Mouse (Mus musculus): Measurements from ENCODE around the gene Rsg1. TPM values are rescaled to one million over a fixed set of nuclear protein-coding genes. Genes with fewer than 3 reads are reported as not detected.

Rsg1 gene
- polyA plus RNA-seq, 2 experiments from 2014 or later, result 1.5 to 3.2 TPM

GRCm38 (mm10) chr4:141213342-141213741, 414 bp upstream of the Rsg1 start:
- no peak for ATAC-seq

DNA sequence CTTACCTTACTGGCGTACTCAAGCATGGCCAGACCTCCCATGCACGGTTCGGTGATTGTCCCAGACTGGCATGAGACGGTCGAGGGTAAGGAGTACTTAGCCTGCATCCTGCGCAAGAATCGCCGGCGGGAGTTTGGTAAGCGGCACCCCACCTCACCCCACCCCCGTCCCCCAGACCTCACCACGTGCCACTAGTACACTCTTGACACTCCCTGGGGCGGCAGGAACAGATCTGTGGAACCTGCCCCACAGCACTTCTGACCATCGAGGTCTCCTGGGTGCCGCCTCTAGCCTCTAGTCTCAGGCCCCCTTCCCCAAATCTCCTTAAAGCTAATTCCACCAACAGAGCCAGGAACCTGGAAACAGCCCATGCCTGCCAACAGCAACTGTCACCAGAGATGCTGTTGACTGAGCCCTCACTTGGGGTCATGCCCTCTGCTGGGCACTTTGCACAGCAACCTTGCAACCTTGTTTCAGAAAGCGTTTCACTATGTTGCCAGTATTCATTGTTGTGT, 638 bp downstream of the Rsg1 start:
- peak; percentile 71 for ATAC-seq

DNA sequence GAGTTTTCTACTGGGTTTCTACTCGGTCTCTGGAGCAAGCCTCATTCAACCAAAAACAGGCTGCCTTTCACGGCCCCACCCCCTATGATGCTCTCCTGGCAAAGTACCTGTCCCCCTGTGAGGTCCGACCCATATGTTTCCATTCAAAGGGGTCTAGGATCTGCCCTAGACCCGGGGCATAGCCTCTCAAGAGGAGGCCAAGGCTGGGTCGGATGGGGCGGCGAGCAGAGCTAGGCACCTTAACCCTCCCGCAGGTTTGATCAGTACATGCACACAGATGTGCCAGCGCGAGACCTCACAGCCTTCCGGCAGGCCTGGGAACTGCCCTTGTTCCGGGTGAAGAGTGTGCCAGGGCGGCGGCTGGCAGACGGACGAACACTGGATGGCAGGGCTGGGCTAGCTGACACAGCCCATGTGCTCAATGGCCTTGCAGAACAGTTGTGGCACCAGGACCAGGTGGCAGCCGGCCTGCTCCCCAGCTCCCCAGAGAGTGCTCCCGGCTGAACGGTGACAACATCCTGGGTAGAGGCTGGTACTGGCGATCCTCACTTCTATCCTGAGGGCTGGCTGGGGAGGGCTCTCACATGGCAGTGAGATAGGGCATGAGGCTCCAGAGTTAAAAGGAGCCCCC, 5.9 kb downstream of the Rsg1 start:
- ATAC-seq, result no peak

- no peak for ATAC-seq
Measured at GRCm38 (mm10) chr4:141221848-141222247, 8.1 kb downstream of the Rsg1 start.

- no peak for ATAC-seq
Measured at GRCm38 (mm10) chr4:141222752-141223151, 9.0 kb downstream of the Rsg1 start.

DNA sequence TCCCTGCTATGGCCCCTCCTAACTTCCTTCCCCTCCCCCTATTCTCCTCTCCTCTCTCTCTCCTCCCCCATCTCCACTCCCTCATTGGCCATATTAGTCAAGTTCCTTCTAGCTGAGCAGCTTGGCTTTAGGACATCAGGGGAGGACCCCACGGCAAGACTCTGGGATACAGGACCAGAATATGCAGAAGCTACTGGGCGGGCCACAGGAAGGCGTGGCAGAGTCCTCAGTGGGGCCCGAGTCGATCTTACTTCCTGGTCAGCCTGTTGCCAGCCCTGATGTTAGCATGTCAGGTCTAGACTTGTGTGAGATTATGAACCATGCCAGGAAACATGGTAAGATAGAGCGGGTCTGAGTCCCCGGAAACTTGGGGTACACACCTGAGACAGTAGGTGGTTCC, 14.9 kb downstream of the Rsg1 start:
- ATAC-seq, result no peak

DNA sequence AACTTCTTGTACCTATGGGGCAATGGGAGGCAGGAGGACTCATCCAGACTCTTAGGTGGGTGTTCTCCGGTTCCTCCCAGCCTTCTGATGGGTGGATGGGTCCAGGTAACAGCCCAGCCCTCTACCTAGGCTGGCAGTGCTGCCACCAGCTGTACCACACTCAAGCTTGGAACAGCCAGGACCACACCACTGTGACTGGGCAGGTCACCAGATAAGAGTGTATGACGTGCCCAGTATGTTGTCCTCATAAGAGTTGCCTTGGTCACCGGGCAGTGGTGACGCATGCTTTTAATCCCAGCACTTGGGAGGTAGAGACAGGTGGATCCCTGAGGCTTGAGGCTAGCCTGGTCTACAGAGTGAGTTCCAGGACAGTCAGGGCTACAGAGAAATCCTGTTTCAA, 19.4 kb downstream of the Rsg1 start:
- no peak for ATAC-seq

- ATAC-seq, result no peak
Measured at GRCm38 (mm10) chr4:141235537-141236111, 21.9 kb downstream of the Rsg1 start.

DNA sequence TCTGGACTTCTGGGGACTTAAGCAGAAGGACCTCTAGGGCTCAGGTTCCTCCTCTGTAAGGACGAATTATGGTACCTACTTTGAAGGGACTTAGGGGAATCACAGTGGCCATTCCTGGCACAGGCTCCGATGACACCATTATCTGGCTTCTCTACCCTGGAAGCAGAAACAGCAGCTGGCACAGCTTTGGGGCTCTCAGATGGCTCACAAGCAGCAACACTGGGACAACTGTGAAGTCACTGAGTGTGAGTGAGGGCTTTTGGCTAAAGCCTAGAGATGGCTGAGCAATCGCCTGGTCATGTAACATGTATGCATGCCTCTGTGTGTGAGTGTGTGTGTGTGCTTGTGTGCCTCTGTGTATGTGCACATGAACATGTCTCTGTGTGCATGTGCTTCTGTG, 23.1 kb downstream of the Rsg1 start:
- no peak for ATAC-seq

- ATAC-seq, result peak; percentile 38
Measured at GRCm38 (mm10) chr4:141238492-141239387, 25.0 kb downstream of the Rsg1 start.

DNA sequence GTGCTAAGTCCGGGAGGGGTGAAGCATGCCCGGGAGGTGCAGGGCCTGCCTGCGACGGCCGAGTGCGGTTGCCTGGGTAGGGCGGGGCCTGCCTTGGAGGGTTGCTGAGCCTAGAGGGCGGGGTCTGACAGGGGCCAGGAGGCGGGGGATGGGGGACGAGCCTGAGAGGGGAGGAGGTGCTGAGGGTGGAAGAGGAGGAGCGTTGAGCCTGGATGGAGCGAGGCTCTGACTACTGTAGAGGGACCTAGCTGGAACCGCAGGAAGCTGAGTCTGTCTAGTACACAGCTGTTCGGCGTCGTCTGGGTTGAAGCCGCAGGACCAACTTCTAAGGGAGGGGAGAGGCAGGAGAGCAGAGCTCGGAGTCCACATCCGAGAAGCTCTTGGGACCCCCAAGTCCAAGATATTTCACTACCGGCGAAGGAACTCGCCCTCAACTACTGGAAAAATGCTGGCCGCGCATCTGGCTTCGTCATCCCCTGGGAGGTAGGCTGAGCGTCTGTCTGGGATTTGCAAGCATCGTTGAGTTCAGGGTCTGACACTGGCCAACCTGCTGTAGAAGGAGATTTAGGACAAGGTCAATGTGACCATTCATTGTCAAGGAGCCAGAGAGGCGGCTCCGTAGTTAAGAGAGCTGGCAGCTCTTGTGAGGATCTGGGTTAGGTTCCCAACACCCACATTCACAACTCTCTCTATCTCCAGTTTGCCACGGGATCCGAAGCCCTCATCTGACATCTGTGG, 25.8 kb downstream of the Rsg1 start, which contains the start of gene Arhgef19:
Gene Arhgef19, plus strand, starts transcription at position 112 of the 738 bp plus-strand sequence.
- ATAC-seq, result peak; percentile 92

- ATAC-seq, result no peak
Measured at GRCm38 (mm10) chr4:141240617-141241016, 26.9 kb downstream of the Rsg1 start.

GRCm38 (mm10) chr4:141241861-141242260, 28.1 kb downstream of the Rsg1 start:
- ATAC-seq, result no peak

DNA sequence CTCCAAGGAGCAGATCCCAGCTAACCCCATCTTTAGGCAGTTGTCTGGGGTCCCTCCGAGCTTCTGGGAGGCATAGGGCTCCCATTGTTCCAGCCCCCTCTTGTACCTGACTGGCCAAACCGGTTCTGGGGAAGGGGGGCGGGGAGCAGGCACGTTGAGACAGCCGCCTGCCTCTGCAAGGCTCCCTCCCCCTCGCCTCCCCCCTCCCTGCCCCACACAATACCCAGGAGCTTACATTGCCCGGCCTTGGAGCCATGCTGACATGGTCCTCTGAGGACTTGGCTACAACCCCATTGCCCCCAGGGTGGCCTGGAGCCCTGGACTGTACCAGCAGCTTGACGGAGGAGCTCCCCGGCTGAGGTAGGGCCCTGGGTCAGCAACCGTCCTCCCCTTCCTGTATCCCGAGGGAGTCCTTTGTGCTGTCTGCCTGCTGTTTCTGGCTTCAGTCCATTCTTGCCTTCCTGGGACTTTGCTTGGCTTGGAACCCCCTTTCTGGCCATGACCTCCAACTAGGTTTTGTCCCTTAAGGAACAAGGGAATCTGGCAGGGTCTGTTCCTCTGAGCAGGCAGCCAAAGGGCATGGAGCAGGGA, 29.0 kb downstream of the Rsg1 start:
- no peak for ATAC-seq

DNA sequence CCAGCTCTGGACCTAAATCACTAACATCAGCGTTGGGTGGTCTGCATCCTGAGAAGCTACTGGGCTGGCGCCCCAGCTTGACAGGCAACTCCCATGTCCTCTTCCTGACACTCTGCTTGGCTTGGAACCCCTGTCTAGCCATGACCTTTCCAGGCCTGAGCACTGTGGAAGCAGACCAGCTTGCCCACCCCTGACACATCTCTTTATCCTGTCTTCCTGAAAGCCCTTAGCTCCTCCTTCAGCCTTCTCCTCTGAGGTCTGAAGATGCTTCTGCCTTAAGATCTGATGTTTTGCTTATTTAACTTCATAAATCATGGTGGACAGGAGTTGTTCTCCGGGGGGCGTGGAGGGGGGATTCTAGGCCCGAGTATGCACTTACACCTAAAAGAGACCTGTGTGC, 29.9 kb downstream of the Rsg1 start:
- no peak for ATAC-seq

- no peak for ATAC-seq
Measured at GRCm38 (mm10) chr4:141244401-141244800, 30.6 kb downstream of the Rsg1 start.

DNA sequence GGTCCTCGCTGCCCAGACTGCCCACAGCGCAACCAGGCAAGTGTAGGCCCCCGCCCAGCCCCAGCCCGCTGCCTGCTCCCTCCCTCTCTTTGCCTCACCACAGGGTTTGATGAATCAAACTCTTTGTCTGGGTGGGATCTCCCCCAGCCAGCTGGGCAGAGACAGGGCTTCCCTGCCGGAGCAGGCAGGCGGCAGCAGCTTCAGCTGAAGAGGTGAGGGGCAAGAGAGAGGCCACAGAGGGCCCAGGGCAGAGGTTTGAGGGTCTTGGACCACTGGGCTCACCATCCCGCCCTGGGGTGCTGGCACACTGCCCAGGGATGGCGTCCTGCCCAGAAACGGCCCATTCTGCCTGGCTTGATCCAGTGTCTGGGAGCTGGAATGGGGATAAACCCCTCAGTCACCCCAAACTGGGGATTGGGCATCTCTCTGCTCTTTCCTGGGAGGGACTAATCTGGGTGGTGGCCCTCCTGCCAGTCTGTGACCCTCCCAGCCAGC, 31.2 kb downstream of the Rsg1 start:
- no peak for ATAC-seq

DNA sequence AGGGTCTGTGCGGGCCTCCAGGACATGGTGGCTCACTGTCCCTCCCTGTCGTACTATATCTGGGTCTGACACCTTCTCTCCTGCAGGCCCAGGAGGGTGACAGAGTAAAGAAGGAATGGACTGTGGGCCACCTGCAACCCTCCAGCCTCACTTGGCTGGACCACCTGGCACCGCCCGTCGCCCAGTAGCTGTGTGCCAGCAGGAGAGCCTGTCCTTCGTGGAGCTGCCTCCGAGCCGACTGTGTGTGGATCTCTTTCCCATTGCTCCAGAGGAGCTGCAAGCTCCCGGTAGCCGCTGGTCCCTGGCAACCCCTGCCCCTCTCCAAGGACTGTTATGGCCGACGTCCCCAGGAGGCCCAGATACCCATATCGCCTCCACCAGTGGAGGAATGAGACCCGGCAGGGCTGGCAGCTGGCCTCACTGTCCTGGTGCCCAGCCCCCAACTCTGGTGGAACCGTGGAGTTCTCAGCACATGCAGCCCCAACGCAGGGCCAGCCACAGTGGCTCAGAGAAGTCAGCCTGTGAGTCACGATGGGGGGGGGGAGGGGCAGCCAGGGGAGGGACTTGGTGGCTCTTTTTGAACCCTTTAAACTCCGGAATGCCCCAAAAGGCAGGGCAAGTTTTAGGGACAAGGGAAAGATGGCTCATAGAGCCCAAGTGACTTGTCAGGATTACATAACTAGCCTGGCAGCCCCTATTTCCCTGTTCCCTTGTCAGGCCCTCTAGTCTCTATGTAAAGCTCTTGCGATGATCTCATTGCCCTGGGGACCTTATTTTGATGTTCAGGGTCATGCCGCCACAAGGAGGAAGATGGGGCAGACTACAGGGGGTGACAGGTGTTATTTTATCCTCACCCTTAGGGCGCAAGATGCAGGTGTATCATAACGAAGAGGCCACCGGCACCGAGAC, 32.6 kb downstream of the Rsg1 start:
- no peak for ATAC-seq

DNA sequence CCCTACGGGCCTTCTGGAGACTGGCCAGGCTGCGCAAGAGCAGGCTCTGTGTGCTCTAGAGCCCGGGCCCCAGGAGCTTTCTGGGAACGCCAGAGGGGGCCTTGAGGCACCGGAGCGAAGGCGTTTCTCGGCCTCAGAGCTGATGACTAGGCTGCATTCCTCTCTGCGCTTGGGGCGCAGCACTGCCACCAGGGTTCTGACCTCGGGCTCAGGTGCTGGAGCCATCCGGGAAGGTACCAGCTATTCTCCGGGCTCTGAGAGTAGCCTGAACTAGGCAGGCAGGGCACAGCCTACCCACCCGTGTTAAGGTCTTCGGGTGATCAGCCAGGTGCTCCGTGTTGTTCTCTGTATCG, 33.2 kb downstream of the Rsg1 start:
- ATAC-seq, result no peak

- ATAC-seq, result no peak
Measured at GRCm38 (mm10) chr4:141247776-141248613, 34.2 kb downstream of the Rsg1 start.
